Mouse (Mus musculus) liver, adult (tissue): ENCODE data around the gene Mterf1b.
"Not testable (repeated sequence)": the region's sequence is repeated elsewhere in the genome, so short reads cannot be mapped to it uniquely, and the experiment has no call there.

Experiments used
- GATA4 ChIP-seq: IDR thresholded peaks from 2 replicates; pipeline ENCODE4 v1.6.1; 2014; ENCODE audit warnings: mild to moderate bottlenecking, low read length; ENCODE audit not compliant: insufficient replicate concordance

Gene Mterf1b

DNA sequence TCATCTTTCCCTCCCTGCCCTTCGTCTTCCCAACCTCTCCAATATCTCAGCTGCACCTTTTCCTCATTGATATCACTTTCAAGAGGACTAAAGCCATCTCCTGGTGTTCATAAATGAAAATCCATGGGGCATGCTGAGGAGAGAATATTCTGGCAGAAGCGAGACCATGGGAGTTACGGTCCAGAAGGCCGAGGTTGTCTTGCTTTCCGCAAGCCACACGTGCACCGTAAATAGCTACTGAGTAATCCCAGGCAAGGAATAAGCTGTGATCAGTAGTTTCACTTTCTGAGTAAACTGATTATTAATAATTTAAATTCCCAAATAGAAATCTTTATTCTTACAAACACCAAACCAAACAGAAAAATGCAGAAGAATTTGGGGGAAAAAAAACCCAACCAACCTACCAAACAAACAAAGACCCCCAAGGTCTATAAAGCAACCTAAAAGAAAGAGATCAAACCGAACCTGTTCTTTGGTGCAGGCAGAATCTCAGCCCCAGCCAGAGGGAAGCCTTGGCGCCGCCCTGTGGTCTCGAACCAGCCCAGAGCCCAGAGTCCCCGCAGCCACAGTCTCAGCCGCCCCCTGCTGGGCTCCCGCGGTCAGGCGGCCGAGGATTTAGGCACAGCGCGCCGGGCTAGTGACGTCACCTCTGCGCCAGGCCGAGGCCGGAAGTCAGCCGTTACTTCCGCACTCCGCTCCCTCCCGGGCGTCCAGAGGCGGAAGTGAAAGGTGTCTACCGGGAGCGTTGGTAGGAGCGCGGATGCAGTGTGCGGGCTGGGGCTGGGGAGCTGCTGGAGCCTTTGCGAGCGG lies at the start of gene Mterf1b:
Gene Mterf1b (plus strand): TSS at position 697 of the 810 bp plus-strand sequence.
- TF ChIP-seq GATA4: not testable (repeated sequence)

DNA sequence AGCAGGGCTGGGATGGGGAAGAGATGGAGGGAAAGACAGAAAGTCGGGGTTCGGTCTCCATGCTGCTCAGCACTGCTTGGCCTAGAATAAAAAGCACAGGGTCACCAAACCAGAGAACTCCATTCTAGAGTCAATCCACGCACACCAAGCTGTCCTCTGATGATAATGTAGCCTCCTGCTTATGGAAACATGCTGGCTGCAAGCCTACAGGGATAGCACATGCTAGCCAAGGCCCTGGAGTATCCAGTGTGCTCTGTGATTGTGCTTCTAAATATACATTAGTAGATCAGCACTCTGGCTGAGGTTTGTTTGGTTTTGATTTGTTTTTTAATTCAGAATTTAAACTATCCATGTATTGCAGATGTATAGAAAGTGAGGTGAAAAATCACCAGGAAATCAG lies 30.6 kb upstream of the Mterf1b start:
- no peak for TF ChIP-seq GATA4

DNA sequence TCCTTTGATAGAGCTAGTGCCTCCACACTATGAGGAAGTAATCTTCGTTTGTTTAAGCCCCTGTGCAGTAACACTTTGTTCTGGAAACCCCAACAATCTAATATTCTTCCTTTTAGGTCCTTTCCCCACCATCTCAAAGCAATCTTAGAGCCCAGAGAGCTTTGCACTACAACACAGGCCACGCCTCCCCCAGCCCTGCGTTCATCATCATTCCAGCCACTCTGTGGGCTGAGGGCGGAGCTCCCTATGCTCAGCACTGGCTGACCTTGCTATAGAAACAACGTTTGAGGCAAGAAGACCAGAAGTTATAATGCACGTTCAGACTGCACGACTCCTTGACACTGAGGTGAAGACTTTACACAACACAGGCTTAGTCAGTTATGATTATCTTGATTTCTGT lies 29.7 kb upstream of the Mterf1b start:
- no peak for TF ChIP-seq GATA4

DNA sequence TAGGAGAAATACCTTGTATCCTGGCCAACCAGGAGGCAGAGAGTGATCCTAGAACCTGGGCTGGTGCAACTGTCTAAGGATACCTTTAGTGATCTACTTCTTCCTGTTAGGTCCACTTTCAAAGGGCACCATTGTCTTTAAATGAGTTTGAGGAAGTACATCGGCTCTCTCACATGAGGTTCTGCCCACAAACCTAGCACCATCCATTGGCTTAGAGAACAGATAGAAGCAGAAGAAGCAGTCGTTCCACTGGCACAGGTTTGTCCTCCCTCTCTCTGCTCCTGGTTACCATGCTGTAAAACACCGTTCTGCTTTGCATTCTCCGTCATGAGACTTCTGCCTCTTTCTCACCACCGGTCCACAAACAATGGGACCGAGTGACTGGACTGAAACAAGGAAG lies 12.8 kb upstream of the Mterf1b start:
- no peak for TF ChIP-seq GATA4

DNA sequence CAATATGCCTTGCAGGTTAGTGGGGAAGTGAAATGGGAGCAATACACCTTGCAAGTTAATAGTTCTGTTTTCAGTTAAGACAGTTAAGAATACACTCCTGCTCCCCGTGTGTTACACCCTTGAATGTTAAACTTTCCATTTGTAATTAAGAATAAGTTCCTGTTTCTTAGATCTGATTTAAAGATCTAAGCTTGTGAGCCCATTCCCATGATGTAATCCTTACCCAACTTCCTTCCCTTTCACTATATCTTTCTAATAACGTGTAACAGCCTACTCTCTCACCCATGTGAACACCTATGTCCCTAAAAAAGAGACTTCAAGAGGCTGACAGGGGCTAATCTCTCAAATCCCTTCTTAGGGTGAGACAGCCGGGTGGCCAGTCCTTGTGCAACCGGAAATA lies 5.4 kb upstream of the Mterf1b start:
- no peak for TF ChIP-seq GATA4

DNA sequence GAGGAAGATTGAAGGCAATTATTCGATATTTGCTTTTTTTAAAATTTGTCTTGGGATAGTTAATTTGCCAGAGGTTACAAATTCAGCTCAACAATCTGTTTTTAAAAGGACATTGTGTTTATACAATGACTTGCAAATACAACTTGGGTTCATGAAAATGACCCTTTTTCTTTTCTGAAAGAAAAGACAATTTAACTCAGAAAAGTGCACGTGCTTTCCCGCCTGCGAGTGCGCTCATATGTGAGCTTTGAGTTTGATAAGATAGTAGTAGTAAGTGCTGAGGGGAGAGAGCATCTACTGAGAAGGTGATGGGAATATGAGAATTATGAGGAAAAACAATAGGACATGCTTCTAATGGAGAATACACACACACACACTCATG lies 1.1 kb downstream of the Mterf1b start:
- no peak for TF ChIP-seq GATA4

DNA sequence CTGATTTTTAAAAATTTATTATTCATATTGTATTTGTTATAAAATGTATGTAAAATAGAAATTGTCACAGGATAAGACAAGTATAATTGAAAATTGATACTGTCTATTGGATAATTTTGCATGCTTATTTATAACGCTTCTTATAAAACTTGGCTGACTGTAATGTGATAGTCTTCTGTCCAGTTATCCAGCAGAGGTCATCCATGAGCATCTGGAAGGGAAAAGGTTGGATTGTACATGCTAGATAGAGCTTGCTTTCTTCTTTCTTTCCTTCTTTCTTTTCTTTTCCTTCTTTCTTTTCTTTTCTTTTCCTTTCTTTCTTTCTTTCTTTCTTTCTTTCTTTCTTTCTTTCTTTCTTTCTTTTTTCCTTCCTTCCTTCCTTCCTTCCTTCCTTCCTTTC lies 2.0 kb downstream of the Mterf1b start:
- no peak for TF ChIP-seq GATA4

DNA sequence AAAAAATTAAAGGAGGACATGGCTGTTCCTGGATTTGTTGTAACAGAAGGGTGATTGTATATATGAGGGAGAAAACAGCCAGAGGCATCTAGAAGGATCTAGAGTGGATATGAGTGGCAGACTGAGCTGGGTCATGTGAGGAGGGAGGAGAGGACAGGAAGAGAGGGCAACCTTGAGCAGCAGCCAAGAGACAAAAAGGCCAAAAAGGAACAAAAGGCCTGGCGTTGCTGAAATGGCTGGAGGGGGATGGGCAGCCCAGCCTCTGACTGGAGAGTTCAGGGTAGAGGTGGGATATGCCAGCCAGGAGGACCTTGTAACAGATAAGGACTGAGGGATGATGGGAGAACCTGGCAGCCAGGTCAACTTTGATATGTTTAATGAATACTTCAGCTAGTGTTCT lies 2.9 kb downstream of the Mterf1b start:
- no peak for TF ChIP-seq GATA4

DNA sequence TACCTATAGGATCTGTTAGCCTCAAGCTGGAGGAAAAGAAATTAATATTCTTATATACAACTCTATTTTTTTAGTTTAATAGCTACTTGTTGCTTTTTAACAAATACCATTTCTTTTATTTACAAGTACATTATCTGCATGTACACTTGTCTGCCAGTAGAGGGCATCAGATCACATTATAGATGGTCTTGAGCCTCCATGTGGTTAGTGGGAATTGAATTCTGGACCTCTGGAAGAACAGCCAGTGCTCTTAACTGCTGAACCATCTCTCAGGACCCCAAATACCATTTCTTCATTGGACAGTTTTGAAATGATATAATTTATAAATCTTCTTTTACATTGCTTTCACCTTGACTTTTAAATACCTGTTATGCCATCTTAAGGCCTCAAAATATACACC lies 9.2 kb downstream of the Mterf1b start:
- TF ChIP-seq GATA4: no peak

DNA sequence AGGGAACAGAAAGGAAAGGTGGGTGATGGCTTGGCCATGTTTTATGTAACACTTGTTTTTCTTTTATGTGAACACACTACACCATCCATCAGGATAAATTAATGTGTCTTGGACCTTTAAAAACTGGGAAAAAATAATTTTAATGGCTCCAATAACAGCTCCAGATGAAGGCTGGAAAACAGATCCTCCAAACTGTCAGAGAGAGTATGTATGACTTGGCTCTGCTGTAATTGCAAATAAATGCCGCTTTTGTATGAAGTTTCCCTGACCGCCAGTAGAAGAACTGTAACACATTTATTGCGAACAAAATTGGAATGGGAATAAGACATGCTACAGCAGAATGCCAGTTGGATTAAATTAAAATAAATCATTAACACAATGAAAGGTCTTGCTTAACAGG lies 29.1 kb downstream of the Mterf1b start:
- TF ChIP-seq GATA4: no peak

DNA sequence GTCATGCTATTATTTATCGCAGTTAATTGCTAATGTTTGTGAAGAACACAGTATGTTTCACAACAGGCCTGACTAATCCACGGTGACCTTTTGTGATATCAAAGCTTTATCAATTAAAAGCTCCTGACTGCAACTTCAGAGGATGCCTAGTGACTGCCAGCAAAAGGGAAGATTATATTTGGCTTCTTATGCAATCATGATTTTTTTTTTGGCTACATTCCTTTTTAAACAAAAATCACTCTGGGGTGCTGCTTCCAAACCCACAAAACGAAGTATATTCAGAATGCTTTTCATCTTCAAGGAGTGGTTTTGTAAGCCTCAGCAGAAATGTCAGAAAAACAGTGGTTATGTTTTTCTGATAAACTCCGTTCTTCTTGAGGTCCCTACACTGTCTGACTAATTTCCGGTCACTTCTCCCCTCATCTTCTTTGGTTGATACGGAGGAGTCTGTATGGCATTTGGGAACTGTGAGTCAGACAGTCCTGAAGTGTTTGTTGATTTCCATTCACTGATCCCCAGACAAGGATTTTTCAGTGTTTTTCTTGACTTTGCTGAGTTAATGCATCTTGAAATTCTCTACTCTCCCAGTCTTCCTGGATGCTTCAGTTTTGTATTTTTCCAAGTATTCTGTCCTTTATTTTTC lies 29.9 kb downstream of the Mterf1b start:
- no peak for TF ChIP-seq GATA4

DNA sequence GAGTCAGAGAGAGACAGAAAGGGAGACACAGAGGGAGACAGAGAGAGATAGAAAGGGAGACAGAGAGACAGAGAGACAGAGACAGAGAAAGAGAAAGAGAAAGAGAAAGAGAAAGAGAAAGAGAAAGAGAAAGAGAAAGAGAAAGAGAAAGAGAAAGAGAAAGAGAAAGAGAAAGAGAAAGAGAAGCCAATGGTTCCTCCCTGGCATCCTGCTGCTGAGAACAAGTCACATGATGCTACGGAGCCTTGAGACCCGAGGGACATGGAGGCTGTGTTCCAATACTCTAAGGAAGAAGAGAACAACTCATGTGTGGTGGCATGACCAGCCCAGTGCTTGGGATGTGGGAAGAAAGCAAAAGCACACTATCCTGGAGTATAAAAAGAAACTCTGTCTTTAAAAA lies 40.0 kb downstream of the Mterf1b start:
- TF ChIP-seq GATA4: no peak

DNA sequence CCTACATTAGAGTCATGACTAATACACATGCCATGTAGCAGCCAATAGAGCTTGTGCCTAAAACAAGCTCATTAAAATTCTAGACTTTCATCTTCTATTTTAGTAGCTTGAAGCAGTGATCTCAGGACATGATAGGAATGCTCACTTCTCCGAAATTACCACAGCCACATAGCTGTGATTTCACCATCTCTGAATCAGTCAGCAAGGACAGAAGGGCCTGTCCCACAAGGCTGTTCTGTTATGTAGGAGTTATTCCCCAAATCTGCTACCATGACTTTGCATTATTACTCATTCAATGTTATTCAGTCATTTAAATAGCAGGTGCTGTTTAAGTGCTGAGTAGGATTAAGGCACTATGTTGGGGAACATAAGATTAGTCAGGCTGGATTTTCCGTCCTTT lies 42.3 kb downstream of the Mterf1b start:
- no peak for TF ChIP-seq GATA4

DNA sequence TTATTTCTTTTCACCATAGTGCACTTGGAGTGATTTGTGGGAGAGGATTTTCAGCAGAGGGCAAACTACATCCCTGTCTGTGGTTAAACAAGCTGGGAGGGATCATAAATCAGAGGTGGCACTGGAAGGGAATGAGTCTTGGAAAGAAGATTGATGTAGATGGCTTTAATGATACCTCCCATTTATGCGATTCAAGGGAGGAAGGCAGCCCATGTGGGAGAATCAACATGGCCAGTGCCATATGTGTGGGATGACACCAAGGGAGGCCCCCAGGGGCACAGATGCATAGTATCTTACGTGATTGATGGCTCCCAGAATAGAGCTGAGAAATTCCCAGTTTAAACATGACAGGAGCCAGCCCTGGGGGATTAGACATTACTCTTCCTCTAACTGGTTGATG lies 48.0 kb downstream of the Mterf1b start:
- TF ChIP-seq GATA4: no peak

DNA sequence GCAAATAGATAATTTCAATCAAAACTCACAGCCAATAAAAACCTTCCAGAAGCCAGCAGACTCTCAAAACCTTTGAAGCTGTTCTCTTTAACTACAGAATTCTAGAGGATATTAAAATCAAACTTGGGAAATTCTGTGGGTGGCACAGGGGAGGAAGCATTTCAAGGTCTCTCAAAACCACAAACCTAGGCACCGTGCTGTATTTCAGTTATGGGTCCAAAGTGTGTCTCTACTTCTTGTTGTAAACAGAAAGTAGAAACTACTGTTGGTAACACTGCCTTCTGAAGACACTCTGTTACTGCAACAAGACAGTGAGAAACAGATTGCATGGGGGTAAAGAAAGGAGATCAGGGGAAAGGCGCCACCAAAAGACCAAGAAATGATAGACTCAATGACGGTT lies 52.8 kb downstream of the Mterf1b start:
- TF ChIP-seq GATA4: no peak

DNA sequence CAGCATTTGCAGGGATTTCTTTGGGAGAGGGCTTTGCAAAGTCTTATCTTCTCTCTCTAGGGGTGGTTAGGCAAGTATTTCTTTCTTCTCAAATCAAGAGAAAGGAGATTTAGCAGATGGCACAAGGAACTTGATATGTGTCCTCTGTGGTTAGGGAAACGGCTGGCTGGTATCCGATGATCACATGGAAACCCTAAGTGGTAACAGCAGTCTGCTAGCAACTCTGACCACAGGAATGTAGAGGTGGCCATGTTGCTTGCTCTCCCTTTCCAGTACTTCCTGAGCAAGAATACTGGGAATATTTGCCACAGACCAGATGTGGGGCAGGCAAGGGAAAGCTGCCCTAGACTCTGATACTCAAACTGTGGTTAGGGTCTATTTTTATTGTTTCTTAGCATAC lies 53.9 kb downstream of the Mterf1b start:
- TF ChIP-seq GATA4: no peak
